Mouse (Mus musculus) gastrocnemius, adult 18-20 months (tissue): Measurements from ENCODE around the gene Gm49380. TPM values are rescaled to one million over a fixed set of nuclear protein-coding genes. Genes with fewer than 3 reads are reported as not detected.

Source experiments
- DNase-seq: peaks from one replicate; pipeline ENCODE4 v3.0.0; 2021; ENCODE audit warnings: low spot score
- total RNA-seq, 2 experiments: library from RNA; stranded (reverse); gene quantifications; 2 replicates each; pipeline ENCODE4 v1.2.3; 2021

Gm49380 gene
- total RNA-seq, 2 experiments from 2014 or later = 0.43 to 1.9 TPM

DNA sequence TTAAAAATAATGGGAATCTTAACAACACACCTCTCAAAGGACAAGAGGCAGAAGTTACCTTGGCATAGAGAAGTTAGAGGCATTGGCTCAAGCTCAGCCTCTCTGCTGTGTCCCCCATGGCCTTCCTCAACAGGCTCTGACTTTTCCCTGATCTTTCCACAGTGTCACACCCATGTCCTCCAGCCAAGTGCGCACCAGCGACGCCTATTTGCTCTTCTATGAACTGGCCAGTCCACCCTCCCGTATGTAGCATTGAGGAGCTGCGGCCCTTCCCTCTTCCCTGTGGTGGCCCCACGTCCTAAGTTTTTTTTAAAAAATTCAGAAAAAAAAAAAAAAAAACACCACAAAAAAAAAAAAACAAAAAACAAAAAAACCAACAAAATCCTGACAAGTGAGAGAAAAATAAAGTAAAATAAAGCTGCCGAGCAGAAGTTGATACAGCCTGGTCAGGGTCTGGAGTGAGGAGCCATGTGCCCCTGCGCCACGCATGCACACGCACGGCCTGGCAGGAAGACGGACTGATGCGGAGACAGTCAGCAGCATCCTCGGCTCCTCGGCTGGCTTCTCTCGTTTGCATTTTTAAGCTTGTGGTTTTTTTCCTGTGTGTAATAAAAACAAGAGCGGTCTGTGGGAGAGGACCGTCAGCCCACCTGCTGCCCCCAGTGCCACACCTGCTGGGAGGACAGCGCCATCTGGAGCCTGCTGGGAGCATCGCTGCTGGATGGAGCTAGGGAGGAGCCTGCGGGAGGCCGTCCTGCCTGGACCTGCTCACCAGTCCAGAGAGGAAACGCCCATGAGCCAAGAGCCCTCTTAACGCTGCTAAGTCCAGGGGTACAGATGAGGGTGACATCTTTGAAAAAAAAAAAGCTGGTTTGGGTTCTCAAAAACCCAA, 19.4 kb downstream of the Gm49380 start:
- peak; percentile 87 for DNase-seq

DNA sequence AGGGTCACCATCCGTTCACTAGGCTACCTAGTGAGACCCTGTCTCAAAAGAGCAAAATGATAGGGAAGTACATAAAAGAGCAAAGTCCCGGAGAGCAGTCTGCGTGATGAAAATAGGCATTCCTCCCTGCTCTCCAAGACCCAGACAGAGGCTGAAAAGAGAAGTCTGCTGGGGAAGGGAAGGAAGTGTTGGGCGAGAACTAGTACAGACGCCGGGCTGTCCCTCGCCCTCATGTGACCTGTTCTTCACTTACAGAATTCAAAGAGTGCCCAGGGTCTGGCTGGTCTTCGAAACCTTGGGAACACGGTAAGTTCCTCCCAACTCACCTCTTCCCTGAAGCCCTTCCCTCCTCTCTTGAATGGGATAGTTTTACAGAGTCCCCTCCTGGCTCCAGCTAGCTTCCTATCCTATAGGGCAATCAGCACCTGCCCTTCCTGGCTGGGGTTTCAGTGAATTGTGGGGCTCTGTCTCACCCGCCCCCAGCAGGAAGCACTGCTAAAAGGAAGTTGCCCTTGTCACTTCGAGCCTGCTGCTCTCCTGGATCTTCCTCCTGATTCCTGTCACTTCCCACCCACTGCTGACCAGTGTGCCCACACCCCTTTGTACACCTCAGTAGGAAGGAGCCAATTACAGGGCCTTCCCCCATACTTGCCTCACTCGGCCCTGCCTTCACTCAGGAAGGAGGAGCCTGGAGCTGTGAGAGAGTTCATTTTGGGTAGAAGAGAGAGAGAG, 24.3 kb downstream of the Gm49380 start:
- DNase-seq = no peak

DNA sequence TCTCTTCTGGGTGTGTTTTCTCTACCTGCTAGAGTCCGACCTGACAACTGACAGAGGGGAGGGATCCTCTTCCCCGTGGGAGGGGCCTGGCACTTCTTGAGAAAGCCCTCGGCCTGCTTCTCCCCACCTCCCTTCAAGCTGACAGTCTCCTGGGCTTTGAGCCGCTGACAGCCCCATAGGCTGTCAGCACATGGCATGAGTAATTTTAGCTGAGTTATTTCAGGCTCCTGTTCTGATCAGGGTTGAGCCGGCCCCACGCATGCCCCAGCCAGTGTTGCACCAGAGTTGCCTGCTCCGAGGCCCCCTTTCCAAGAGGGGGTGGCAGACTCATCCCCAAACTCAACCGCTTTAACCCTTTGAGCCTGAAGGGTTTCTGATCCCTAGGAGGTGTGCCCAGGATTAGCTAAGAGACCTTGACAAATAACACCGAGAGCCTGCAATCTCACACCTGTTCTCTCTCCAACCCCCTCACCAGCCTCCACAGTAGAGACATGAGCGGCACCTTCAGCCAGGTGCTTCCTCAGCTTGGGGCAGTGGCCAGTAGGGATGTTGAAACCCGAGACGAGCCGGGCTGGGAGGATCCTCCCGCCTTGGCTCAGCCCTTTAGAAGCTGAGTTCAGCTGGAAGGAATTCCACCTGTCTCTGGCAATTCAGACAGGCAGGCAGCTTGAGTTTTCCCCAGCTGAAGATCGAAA, 25.4 kb downstream of the Gm49380 start:
- DNase-seq = peak; percentile 83

DNA sequence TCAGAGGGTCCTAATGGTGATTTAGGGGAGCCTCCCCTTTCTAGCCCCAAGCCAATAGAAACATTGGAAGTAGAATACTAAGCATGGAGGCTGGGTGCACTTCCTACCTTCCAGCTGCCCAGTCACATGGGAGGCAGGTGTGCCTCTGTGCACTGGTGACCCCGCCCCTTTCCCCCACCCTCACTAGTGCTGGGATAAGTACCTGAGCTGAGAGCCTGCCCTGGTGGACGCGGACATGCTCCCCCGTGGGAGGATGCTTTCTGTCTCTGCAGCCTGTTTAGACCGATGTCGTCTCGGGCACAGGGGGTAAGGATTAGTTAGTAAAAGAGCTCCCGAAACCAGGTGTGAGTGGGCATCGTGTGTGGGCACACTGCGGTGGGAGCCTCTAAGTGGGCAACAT, 26.3 kb downstream of the Gm49380 start:
- DNase-seq = no peak

DNA sequence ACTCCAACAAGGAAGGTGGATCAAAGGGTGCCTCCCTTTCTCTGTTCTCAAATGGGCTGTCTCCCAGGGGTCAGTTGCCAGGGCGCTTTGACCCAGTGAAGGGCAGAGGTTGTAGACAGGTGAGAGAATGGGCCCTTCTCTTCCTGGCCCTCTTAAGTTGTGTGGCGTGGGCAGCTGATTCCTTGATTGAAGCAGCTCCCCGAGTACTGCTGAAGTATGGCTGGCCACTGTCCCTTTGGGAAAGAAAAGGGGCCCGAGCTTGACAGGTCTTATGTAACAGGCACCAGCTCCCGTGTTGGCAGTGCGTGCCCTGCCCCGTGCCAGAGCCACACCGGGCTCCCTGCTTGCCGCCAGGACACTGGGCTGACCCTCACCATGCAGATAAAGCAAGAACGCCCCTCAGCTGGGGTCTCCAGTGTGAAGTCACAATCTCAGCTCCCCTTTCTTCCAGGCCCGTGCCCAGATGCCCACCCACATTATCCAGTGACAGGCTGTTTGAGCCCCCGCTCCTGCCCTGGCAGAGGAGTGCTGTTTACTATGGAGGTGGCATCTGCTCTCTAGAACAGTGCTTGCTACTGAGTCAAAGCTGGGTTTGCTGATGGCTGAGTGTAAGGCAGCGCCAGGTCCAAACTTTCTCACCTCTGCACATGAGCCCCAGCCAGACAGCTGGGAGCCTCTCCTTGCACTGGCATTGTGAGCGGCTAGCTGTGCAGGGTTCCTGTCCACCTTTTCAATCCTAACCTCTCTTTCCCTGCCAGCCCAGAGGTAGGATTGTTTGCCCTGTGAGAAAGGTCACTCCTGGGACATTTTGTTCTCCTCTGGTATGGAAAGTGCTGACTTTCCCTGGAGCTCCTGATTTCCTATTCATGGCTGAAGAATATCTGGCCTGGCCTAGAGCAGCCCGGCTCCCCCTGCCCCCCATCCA, 27.3 kb downstream of the Gm49380 start:
- DNase-seq = peak; percentile 84

DNA sequence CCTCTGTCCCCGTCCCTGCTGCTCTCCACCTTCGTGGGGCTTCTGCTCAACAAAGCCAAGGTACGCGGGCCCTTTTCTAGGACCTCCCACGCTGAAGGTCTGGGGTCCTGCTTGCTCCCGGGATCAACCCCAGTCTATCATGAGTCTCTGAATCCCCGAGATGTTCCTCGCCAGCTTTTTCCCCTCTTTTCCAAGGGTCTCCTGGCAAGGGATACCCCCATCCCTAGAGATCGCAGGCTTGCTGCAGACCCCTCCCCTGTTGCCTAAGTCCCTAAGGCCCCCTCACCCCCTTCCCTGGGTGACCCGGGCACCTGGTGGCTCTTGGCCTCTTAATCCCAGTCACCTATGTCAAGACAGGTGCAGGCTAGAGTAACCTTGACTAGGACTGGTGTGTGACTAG, 28.0 kb downstream of the Gm49380 start:
- no peak for DNase-seq

DNA sequence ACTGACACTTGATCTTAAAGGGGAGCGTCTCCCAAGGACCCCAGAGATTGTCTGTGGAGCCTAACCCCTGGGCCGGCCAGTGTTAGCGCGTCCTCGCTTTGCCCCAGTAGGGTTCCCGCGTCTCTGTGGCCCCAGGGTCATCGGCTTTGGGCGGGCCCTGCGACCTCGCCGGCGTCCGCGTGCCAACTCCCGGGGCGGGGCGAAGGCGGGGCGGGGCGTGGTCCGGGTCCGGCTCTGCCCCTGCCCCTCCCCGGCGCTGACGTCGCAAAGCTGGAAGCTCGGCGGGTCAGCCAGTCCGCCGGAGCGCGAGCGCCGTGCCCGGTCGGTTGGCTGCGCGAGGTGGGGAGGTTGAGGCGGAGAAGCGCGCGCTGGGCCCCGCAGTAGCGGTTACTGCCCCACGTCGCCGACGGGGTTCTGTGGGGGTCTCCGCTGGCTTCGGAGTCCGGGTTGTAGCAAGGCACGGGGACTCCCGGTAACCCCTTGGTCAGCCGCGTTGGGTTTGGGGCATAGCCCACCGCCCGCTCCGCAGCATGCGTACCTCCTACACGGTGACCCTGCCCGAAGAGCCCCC, 28.6 kb downstream of the Gm49380 start:
- DNase-seq = peak; percentile 96

DNA sequence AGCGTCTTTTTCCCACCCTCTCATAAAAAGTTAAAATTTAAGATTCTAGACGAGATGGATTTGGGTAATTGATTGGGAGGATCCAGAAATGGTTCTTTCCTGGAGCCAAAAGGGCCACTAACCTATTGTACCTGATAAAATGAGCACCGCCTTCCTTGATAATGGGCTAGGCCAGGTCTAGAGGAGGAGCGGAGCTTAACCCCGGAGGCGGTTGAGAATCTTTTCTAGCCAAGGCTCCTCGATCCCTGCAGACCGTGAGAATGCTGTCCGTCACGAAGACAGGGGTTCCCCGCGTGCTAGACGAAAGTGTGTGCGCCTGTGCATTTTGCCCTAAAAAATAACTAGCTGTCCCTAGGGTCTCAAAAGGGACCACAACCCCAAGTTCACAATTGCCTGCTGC, 29.1 kb downstream of the Gm49380 start:
- DNase-seq = no peak

DNA sequence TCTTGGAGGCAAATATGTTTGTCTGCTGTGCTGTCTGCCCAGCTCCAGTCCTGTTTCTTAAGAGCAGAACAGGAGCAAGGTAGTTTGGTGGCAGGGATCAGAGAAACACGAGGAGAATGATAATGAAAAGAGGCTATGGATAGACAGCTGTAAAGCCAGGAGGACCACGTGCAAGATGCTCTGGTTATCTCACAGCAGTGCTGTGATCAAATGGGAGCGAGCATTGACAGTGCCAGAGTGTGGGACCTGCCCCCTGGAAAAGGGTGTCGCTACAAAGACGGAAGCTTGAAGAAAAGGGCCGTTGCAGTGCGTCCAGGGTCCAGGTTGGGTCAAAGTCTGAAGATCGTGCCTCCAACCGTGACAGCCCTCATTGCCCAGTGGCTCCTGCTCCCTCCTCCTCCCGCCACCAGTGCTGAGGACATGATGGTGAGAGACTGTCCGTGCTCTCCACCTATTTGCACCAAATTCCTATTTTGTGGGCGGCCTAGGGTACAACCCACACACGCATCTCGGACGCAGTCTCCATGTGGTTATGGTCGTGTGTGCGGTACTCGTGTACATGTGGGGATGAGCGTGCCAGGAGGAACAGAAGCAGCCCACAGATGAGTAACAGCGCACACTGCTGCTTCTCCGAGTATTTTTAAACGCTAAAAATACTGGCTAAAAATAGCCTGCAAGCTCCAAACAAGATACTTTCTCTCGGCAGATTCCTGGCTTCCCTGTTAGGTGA, 29.7 kb downstream of the Gm49380 start:
- DNase-seq = peak; percentile 66

DNA sequence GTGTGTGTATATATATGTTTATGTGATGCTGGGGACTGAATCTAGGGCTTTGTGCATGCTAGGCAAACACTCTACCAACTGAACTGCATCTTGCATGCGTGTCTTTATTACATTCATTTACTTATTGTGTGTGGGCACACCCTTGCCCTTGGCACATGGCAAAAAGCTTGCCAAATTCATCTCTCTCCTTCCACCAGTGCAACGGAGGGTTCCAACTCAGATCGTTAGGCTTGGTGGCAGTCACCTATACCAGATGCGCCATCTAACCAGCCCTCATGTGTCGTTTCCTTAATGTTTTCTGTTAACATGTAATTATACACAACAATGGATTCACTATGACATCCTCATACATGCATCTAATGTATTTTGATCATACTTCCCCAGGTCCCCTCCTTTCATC, 31.0 kb downstream of the Gm49380 start:
- no peak for DNase-seq

DNA sequence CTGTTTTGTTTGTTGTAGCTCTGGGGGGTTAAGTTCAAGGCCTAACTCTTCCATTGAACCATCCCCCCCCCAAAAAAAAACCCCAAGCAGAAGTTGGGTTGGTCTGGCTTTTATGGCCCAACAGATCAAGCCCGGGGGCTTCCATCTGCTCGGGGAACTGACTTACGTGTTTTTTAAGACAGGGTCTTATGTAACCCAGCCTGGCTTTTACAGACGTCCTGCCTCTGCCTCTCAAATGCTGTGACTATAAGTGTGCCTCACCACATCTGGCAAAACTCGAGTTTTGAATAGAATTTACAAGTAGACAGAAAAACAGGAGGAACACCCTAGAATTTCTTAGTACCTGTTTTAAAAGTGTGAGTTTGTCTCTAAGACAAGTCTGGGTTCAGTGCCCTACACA, 31.7 kb downstream of the Gm49380 start:
- no peak for DNase-seq

DNA sequence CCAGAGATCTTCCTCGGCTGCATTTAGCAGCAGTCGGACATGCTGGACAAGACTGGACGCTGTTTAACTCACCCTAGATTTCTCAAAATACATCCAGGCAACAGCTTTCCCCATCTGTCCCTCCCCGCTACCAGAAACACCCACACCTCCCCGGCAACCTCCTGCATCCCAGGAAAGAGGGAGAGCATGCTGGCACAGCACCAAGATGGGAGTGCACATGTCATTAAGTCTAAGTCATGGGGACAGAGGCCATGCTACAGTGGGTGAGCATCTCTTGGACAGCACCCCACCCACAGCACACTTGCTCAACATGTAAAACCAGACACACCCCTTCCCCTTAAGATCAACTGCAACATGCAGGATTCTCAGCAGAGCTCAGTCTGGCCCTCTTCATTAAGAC, 32.3 kb downstream of the Gm49380 start:
- DNase-seq = no peak

DNA sequence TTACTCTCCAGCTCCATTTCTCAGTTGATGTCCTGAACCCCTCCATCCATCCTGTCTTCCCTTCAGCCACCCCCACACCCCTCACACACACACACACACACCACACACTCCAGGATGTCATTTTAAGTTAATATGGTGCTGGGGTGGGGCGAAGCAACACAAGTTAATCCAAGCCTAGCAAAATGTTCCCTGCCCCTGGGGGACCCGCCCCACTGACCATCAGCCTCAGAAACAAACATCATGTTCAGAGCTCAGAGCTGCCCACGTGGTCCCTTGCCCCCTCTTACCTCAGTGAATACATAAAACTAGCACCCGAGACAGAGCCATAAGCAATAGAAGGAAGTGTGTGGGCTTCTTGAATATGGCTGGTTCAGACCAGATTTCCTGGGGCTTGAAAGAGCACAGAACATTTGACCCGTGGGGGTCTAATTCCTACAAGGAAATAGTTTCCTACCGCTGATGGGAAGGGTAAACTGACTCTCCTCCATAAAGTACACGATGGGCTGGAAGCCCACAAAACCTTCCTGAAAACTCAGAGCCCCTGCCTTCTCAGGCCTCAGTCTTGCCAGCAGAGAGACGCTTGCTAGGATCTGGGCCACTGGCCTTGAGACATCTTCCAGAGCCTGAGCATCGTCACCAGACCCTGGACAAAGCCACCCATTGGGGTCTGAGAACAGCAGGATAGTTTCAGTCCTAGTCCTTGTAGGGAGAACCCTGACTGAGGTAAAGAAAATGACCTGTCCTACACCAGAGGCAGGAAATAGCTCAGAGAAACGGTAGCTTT, 33.1 kb downstream of the Gm49380 start:
- DNase-seq = no peak

DNA sequence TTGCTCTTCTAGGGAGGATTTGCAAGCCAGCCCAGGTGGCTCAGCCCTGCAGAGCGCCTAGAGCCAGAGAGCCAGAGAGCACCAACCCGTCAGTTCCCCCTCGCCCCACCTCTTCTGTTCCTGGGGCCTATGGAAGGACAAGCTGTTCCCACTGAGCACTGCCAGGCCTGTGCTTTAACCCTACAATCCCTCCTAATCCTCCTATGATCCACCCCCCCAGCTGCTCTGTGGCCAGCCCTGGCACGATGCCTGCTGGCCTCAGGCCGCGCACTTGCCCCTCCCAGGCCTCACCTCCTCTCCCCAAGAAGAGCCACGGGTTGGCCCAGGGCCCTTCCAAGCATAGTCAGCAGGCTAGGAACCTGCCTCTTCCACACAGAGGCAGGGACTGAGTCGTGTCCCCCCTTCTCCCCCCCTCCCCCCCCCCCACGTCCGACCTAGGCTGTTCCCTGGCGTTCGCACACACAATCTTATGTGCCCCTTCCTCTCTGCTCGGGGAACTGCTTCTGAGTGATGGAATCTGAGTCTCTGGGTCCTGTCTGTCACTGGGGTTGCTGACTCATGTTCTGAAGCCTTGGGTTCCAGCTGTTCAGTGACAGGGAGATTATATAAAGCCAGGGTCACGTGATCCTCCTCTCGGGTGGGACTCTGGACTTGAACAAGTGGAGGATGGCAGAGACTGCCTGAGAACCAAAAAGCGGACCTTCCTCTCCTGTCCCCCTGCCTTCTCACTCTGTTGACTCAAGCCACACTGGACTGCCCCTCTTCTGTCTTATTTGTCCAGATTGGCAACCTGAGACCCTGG, 34.1 kb downstream of the Gm49380 start:
- peak; percentile 95 for DNase-seq

DNA sequence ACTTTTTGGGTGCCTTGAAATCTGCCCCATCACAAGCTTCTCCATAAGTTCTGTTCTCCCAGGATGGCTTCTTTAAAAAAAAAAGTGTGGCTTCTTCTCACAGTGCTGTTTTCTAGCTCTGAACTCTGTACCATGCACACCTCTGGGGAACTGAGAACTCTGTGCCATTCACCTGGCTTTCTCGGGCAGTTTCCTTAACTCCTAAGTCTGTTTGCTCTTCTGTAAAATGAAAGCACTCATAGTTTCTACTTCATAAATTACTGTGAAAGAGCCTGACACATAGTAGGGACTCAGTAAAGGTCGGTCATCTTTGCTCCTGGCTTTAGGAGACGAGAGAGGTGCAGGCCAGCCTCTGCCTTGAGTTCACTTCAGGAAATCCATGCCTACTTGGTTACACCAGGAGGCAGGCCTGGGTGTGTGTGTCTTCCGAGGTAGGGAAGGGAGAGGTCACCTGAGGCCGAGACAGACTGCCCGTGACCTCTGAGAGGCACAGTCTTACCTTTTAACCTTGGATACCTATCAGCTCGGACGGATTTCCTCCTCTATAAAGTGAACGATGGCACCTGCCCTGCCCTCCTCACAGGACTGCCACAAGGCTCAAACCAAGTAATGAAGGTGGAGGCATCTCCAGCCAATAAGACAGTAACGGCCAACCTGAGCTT, 35.0 kb downstream of the Gm49380 start:
- DNase-seq = peak; percentile 40

DNA sequence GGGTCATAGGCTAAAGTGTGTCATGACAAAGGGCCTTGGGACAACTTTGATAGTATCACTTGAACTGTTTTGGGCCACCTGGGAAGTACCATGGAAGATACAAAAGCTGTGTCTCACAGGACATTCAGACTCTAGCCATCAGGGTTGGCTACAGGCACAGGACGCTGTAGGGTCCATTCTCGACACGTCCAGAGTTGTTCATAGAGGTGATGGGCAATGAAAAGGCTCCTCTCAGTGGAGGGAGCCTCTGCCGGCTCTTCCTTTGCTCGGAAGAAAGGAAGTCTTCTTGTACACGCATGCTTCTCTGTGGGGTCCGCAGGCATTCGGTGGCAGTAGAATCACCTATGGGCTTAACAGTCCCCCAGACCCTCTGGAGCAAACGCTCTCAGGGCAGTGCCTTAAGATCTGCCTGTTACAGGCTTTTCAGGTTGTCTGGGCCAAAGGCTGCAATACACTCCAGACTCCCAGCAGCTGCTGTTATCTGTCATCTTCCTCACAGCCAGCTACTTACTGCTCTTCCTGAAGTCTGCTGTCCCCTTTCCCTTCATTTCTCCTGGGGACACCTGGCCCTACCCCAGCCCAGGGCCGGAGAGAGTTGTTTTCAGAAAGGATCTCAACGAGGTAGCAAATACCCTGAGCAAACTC, 35.9 kb downstream of the Gm49380 start:
- peak; percentile 15 for DNase-seq

DNA sequence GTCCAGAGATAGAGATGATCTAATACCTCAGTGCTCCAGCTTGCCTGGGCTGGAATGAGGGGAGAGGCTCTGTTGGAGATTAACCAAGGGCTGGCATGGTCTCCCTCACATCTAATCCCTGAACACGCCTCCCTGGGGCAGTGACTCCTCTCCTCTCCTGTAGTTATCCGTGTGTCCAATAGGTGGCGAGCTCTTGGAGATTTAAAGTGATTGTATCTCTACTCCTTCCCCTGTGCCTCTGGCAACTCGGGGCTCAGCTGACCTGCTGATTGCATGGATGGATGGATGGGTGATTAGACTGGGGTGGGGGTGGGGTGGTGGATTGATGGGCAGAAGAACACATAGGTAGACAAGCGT, 36.6 kb downstream of the Gm49380 start:
- DNase-seq = peak; percentile 94
